Mouse (Mus musculus) retina, postnatal 1 day (tissue): ENCODE results near the gene Inpp5d.
A peak's percentile ranks its signal among the peaks of the same experiment; 100 is the strongest.

Experiments
- DNase-seq: peaks from one replicate; pipeline ENCODE4 v3.0.0-alpha.2; 2012

Gene Inpp5d

DNA sequence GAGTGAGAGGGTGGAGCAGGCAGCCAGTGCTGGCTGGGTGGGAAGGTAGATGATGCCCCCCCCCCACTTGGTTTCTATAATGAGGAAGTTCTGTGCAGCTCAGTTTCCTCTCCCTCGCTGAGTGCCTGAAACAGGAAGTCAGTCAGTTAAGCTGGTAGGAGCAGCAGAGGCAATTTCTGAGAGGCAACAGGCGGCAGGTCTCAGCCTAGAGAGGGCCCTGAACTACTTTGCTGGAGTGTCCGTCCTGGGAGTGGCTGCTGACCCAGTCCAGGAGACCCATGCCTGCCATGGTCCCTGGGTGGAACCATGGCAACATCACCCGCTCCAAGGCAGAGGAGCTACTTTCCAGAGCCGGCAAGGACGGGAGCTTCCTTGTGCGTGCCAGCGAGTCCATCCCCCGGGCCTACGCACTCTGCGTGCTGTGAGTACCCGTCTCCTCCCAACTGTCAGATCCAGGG lies at the start of gene Inpp5d:
Inpp5d (plus strand) TSS at position 102 of the 458 bp plus-strand sequence.
- no peak for DNase-seq

DNA sequence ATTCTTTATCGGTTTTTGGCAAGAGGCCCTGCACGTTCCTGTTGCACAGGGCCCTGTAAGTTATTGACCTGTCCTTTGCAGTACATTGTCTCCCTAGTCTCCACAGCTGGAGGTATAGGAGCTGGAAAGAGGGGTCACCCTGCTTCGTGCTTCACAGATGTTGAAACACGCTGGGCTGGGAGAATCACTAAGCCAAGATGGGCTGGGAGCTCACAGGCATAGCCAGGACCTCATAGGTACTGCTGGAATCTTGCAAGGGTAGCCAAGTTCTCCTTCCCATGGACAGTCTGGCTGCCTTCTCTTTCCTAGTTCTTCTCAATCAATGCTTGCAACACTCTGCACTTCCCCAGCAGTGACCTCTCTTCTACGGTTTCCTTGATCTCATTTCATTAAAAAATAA lies 46.9 kb upstream of the Inpp5d start:
- DNase-seq, result no peak

DNA sequence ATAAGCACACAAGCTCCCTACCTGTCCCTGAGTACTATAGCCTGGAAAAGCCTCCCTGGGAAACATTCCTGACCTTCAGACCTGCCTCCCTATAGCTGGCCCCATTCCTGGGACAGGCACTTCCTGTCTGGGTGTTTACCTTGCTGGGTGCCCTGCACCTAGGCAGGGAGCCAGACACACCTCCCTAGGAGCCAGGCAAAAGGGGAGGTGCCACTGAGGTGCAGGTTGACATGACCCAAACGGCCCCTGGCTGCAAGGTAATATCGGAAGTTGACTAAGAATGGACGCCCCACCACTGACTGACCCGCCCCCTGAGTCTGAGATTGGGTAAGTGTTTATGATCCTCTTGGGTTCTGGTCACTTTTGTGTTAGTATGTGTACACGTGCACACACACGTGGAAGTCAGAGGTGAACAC lies 46.3 kb upstream of the Inpp5d start, which contains the start of gene Ngef:
Ngef (minus strand) TSS at position 71 of the 416 bp plus-strand sequence.
- DNase-seq, result no peak

DNA sequence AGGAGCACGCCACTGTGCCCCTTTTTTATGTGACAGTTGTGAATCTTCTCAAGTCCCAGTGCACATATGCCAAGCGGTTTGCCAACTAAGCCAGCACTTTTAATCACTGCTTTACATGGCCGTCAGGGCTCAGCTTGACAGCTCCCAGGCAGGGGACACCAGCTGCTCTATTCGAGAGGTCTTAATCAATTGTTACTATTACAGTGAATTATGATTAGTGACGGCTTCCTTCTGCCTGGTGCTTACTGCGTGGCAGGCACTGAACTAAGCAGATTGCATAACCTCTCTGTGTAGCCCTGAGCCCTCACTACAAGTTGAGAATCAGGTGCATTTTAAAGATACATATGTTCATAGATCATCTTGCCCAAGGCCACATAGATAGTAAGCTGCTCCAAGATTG lies 45.8 kb upstream of the Inpp5d start:
- DNase-seq, result peak; percentile 74

DNA sequence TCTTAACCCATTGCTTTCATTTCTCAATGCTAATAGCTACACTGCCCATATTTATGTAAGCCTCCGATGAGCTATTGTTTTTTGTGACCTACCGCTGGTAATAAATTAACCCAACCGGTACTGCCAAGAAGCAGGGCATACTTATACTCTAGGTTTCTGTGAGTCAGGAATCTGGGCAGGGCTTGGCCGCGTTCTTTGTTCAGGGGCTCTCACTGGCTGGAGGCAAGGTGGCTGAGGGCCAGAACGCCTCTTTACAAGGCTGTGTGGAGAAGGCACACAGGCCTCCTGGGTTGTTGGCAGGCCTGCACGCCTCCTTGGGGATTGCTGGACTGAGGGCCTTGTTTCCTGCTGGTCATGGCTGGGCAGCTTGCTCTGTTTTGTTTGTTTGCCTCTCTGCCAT lies 45.3 kb upstream of the Inpp5d start:
- peak; percentile 33 for DNase-seq

DNA sequence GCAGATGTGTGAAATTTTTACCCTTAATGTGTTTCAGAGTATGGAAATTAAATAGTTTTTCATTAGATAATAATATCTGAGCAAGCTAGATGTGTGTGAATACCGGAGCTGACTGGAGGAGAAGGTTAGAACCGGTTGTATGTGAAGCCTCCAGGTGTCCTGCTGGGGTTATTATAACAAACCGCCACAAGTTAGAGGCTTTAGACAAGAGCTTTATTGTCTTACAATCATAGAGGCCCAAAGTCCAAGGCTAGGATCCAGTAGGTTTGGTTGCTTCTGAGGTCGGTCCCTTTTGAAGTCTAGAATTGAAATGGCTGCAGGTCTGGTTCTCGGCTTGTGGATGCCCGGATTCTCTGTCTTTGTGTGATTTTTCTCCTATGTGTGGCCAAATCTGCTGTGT lies 41.1 kb upstream of the Inpp5d start:
- DNase-seq, result no peak

DNA sequence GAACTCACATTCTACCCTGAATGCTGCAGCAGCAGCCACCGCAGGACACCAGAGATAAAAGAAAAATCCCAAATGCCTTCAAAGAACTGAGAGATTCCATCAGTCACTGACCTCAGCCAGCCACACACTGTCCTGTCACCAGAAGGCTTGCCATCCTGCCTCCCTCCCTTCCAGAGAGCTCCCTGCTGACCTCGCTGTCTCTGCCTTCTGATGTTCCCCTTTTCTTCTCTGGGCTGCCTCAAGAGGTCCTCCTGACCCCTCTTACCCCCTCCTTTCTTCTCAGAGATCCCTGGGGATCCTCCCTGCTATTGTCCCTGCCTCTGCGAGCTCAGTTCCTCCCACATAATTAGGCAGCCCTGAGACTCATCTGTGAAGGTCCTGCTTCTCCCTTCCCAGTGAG lies 39.3 kb upstream of the Inpp5d start:
- peak; percentile 20 for DNase-seq

DNA sequence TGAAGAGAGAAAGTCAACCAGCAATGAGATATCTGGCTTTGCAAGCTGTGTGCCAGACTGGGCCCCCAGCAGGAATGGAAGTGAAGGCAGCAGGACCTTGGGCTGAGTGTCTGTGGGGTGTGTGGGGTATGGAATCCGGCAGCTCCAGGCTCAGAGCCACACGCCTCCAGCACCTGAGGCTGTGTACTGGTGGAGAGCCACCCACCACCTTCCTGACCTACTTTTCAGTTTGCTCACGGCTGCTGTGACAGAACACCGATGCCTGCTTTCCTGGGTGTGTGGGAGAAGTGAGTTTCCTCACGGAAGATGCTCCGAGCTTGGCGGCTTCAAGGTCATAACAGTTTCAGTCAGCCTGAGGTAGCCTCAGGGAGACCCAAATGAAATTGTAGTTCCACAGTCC lies 30.9 kb upstream of the Inpp5d start:
- DNase-seq, result peak; percentile 14

DNA sequence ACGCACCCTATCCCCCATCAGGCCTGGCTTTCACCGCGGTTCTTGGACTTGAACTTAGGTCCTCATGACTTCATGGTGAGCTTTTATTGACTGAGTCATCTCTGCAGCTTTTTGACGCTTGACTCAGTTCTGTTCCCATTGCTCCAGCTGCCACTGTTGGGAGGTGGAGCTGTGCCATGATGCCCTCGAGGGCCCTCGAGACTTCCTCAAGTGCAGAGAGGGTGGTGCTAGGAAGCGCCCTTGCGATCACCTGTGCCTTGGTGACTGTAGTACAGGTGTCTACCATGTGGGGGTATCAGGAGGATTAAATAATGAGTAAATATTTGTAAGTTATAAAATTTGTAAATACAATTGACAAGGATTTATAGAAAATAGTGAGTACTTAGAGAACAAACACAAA lies 30.1 kb upstream of the Inpp5d start:
- DNase-seq, result no peak

DNA sequence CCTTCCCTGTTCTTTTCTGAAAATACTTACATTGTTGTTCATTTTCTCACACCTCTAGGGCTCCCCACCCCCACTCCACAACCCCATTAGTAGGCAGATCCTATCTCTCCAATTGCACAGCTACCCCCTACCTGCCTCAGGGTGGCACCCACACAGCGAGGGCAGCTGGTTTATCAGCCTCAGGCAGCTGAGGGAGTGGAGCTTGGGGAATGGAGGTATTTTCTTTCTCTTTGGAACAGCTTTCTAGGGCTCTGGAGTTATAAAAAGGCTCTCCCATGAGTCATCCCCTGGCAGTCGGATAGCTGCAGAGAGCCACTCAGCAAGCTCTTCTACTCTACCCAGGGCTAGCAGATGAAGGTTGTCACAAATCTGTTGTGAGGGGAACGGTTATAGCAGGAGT lies 25.9 kb upstream of the Inpp5d start:
- no peak for DNase-seq

DNA sequence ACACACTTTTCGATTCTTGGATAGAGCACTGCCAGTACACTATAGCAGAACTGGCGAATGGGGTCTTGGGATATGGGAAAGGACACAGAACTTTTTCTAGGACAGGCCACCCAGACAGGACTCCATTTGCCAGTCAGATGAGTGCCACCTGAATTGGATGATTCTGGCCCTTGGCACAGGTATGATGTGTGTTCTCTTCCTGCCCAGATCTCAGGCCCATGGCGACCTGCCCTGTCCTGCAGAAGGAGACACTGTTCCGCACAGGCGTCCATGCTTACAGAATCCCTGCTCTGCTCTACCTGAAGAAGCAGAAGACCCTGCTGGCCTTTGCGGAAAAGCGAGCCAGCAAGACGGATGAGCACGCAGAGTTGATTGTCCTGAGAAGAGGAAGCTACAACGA lies 25.4 kb upstream of the Inpp5d start:
- DNase-seq, result no peak

DNA sequence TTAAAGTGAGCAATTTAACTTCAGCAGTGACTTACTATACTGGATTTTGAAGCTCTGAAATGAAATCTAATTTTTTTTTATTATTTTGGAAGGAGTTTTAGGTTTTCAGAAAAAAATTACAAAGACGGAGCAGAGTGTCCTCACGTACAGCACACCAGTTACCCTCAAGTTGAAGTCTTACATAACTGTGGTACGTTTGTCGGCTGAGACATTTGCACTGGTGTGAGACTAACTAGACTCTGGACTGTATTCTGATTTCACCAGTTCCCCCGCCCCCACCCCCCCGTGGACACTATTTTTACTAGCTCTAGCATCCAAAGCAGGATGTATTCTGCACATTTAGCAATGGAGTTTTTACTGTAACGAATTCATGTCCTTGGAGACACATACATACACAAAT lies 19.6 kb upstream of the Inpp5d start:
- DNase-seq, result no peak

DNA sequence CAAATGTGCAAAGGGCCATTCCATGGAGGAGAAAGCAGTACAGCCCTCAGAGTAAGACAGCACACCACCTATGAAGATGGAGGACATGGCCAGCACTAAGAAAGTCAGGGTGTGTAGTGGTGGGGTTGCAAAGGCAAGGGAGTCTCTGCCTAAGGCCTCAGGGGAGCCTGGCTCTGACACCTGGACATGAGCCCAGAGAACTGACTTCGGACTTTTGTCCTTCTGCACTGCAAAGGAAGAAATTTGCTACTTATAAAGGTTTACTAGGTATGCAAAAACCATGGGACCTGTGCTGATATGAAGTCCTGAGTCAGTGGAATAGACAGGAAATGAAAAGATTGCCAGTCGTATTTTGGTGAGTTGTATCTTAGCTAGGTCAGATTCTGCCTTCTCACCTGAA lies 18.3 kb upstream of the Inpp5d start:
- no peak for DNase-seq

DNA sequence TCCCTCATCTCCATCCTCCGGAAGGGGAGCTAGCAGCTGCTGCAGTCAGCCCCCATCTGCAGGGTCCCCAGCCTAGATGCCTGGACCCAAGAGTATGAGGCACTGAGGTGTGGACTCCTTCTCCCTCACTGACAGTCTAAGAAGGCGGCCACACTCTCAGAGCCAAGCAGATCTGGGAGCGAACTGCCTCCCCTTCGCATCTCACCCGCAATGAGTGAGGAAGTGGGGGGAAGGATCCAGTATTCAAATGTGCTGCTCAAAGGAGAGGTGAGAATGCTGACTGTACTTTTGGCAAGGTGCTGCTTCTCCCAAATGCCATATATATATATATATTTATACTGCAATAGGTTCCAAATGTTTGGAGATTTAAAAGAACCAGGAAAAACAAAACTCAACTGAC lies 16.7 kb upstream of the Inpp5d start:
- DNase-seq, result no peak

DNA sequence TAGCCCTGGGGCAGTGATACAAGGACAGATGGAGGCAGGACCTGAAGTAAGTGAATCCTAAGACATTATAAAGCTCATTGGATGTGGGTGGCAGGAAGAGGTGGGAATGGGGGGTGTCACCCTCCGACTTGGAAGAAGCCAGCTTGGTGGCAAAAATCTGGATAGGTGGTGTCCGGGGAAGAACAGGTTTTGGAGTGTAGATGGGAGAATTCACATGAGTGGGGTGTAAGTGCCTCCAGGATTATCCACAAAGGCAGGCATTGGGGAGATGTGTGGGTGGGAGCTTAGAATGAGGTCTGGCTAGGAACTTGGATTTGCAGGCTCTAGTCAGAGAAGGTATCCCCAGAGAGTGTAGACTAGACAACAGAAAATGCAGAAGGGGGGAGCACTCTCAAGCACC lies 14.8 kb upstream of the Inpp5d start:
- no peak for DNase-seq

DNA sequence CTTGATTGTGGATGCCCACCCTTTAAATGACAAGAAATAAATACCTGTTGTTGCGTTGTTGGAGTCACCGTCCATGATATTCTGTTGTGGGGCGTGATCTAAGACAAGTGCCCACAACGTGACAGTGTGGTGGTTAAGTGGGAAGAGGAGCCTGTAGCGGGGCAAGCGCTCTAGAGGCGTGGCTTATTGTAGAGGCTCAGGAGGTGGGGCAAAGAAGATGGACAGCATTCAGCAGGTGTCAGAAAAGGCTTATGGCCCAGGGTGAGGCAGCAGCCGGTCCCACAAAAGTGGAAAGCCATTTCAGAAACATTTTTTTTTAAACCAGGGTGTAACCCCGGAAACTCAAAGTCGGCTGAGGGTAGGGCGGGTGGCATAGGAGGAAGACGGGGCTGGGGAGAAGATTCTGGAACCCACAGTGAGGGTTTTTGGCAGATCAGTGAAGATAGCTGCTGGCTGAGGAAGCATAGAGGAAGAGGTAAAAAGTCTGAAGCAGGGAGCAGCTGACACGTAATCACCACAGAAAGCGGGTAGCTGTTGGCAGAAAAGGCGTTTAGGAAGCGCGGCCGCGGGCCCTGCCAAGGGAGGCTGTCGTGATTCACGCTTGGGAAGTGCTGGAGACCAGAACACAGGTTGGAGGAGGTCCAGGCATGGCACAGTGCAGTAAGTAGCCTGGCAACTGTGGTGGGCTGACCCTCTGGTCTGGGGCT lies 12.6 kb upstream of the Inpp5d start:
- no peak for DNase-seq

DNA sequence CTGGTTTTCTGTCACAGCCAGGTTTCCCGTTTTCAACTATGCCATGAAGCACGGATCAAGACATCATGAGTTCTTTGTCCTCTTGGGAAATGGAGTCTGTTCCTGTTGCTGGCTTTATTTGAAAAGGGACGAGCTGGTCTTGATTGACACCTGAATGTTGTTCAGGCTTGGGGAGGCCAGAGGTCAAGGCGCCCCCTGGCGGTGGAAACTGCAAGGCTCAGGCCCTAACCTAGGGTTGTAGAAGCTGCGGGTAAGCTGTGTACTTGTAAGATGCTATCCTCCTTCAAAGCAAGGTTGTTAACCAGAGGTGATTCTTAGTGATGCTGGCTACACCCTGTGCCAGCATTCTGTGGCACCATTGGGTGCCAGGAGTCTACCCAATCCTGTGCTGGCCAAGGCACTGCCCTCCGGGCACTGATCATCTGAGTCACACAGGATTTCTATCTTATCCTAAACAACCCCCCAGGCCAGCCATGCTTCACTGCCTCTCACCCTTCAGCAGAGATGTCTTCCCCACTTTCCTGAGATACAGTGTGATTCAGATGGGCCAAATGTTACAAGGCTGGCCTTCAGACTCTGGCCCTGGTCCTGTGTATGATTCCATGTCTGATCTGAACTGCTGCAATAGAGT lies 11.6 kb upstream of the Inpp5d start:
- peak; percentile 66 for DNase-seq

DNA sequence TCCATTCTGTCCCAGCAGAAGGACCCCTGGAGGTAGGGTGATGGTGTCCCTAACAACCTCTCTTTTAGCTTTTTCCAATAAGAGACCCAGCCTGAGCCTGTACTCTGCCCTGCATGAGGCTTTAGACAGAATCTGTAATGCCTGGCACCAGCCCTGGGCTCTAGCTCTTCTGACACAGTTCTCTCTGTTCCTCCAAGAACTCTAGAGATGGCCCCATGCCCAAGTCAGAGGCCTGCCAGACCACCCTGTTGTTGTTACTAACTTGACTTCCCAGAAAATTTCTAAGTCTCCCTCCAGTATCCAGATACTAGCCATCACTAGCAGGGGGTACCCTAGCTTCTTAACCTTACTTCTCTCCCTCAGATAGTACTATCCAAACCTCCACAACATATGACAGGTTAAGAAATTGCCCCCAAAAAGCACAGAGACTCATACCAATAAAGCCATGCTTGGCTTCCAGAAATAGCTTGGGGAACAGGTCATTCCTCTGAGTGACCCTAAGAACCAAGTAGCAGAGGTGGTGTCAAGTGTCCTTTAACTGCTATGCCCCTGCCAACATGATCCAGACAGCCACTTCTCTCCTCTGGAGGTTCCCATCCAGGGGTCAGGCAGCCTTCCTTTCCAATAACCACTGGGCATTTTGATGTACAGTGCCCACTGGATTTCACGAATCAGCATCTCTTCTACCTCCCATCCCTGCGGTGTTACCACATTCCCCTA lies 5.4 kb upstream of the Inpp5d start:
- no peak for DNase-seq

DNA sequence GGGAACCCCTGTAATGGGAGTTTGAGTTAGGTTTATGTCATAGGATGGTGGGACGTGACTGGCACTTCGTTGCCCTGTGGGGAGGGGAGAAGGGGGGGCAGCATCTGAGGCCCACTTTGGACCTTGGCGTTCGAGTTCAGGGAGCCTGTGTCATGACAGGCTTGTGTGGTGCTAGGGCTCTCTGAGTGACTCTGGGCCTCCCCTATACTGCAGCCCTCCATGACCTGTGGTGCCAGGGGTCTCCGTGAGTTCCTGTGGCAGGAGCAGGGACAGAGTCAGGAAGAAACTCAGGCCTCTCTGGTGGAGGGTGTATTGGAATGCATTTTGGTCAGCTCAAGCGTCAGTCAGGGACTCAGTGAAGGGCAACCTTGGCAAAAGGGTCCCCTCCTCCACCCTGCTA lies 581 bp downstream of the Inpp5d start:
- DNase-seq, result no peak

DNA sequence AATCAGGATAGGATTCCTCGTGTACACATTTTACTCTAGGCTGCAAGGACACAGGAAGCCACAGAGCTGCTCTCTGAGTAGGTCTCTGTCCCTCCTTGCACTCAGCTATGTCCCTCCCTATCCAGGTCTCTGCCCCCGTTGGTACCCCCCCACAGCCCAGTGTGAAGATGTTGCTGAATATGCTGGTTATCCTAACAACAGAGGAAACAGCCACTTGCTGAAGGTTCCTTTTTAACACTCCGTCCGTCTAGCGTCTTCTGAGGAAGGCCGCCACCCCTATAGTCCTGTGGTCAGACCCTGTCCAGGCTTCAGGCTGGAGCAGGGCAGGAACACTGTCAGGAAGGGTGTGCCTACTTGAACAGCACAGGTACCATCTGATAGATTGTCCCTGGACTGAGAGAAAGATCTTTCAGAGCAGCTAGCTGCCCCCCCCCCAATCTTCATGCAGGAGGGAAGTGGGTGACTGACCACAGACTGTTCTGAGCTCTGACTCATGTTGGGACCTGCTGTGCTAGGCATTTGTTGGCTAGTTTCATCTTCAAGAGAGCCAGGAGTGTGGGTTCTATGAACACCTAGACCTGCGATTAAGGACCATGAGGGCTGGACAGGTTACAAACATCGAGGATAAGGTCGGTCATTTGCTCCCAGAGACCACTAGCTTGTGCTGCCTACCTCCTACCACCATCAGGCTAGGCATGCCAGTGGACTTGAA lies 1.2 kb downstream of the Inpp5d start:
- DNase-seq, result no peak

DNA sequence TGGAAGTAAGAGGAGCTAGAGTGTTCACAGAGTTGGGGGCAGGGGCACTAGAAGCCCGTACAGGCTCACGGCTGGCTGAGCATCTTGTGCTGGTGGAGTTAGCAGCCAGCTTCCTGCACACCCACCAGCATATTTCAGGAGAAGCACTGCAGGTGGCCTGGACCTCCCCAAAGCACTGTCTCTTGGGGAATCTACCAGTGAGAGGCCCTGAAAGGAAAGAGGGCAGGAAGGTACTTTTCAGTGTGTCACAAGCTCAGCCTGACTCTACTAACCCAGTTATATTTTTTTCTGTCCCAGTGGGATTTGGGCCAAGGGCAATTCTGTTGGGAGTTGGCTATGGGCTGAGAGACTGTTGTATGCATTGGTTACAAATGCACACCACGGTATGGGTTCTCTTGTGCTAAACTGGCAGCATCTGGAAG lies 1.8 kb downstream of the Inpp5d start:
- no peak for DNase-seq

DNA sequence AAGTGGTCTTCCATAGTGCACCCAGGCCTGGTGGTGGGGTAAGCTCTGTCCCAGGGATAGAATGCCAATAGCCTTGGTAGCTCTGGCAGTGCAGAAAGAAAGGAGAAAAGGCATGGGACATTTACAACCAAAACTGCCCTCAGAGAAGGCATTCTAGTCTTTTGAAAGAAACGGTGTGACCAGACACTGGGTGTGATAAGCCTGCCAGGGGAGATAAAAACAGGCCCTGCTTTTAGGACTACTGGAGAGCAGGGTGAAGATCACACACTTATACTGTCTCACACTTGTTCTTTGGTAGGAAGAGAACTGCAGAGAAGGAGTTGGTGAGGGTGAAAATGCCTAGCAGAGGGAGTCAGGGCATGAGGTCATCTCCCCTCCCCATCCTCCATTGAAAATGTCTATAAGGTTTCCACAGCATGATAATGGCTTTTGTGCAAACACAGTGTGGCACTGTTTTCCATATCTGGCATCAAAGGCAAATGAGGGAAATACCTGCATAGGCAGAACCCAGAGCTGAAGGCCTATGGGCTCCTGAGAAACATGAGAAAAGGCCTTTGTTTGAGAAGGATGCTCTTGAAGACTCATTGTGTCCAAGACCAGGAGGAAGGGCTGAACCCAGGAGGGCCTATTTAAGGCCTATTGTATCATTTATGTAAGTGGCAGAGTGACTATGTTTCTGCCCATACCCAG lies 4.0 kb downstream of the Inpp5d start:
- no peak for DNase-seq

DNA sequence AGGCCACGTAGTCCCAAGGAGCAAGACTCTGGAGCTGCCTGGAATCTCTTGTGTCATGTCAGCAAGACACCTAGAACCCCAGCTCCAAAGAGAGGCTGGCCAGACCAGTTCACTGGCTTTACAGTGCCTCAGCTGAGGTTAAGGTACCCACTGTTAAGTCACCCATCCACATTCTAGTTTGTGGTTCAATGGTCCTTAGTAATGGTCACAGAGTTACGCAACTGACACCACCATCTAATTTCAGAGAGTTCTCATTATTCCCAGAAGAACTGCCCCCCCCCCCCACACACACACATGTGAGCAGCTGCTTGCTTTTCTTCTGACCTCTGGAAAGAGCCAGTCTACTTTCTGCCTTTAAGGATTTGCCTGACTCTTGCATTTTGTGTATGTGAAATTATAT lies 4.7 kb downstream of the Inpp5d start:
- DNase-seq, result no peak
